Mouse (Mus musculus) C2C12 (cell line): ENCODE results near the gene Snta1. TPM values are rescaled to one million over a fixed set of nuclear protein-coding genes. Genes with fewer than 3 reads are reported as not detected.
A peak's percentile ranks its signal among the peaks of the same experiment; 100 is the strongest.
"Not testable (repeated sequence)": the region's sequence is repeated elsewhere in the genome, so short reads cannot be mapped to it uniquely, and the experiment has no call there.

ENCODE experiments used
- H3K27me3 ChIP-seq: one replicate; pipeline ENCODE4 v1.6.1; 2011; ENCODE audit not compliant: control insufficient read depth, insufficient read depth, insufficient read length
- H3K36me3 ChIP-seq: one replicate; pipeline ENCODE4 v1.6.1; 2011; ENCODE audit not compliant: control insufficient read depth, insufficient read depth
- H3K4me3 ChIP-seq: one replicate; pipeline ENCODE4 v1.5.1; 2011; ENCODE audit warnings: mild to moderate bottlenecking, control low read depth; ENCODE audit not compliant: poor library complexity, insufficient read depth, severe bottlenecking
- H3K79me2 ChIP-seq: one replicate; pipeline ENCODE4 v1.6.1; 2011; ENCODE audit not compliant: control insufficient read depth, insufficient read depth
- H3K79me3 ChIP-seq: one replicate; pipeline ENCODE4 v1.6.1; 2011; ENCODE audit warnings: low read depth, control low read depth
- H3ac ChIP-seq: one replicate; pipeline ENCODE3; 2011; ENCODE audit warnings: low read depth; ENCODE audit not compliant: control insufficient read depth, insufficient read length
- CEBPB ChIP-seq: IDR thresholded peaks from one replicate; pipeline ENCODE4 v1.6.1; 2011; ENCODE audit warnings: low read depth, mild to moderate bottlenecking, control low read depth, moderate library complexity
- CTCF ChIP-seq: IDR thresholded peaks from one replicate; pipeline ENCODE4 v1.5.1; 2011; ENCODE audit not compliant: control insufficient read depth, insufficient read depth, insufficient read length
- FOSL1 ChIP-seq: IDR thresholded peaks from one replicate; pipeline ENCODE4 v1.8.0; 2011; ENCODE audit warnings: mild to moderate bottlenecking, low read length; ENCODE audit not compliant: poor library complexity, insufficient read depth, severe bottlenecking
- MAX ChIP-seq: IDR thresholded peaks from one replicate; pipeline ENCODE4 v1.6.1; 2011; ENCODE audit warnings: mild to moderate bottlenecking, control low read depth
- MYOD1 ChIP-seq: IDR thresholded peaks from one replicate; pipeline ENCODE4 v1.6.1; 2011; ENCODE audit warnings: low read depth; ENCODE audit not compliant: control insufficient read depth, insufficient read length
- MYOG ChIP-seq: IDR thresholded peaks from one replicate; pipeline ENCODE4 v1.6.1; 2011; ENCODE audit not compliant: control insufficient read depth, insufficient read length; ENCODE audit errors: extremely low read depth
- USF1 ChIP-seq: IDR thresholded peaks from one replicate; pipeline ENCODE4 v1.6.1; 2011; ENCODE audit warnings: low read depth, mild to moderate bottlenecking, control low read depth, moderate library complexity
- polyA plus RNA-seq: library from polyadenylated mRNA; unstranded; fragments of >200 nt; fragmentation: generic; extraction: Trizol; gene quantifications from one replicate; pipeline ENCODE4 v1.2.1, GENCODE M21; 2012; ENCODE audit warnings: missing spikeins

Snta1 gene
- polyA plus RNA-seq, 1 experiment: 28.5 TPM

DNA sequence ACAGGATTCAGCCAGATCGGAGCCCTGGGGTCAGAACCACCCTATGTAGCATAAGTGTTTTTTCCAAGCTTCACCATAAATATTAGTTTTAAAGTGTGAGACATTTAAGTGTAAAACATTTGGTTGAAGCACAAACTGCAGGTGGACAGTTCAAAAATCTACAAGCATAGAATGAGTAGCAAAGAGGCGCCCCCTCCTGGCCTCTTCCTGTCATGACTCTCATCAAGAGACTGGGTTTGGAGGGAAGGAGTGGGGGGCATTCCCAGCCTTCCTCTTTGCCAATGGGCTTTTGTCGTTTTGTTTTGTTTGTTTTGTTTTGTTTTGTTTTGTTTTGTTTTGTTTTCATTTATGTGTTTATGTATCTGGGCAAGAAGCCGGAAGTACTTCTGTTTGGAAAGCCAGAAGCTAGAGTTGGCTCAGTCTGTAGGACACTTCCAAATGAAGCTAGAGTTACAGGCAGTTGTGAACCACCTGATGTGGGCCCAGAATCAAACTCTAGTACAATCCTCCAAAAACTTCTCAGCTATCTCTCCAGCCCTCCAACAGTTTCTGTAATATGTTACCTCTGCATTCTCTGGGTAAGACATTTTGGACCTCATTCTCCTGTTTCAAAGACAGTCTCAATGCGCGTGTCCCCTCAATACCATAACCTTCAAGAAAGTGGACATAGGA, 33.8 kb downstream of the Snta1 start:
- H3K27me3 ChIP-seq: no peaks in the 10 kb centered on the region
- H3K79me3 ChIP-seq: no peaks in the 10 kb centered on the region
- peaks cover 9% of the 10 kb centered on the region for H3K36me3 ChIP-seq
- no peak for TF ChIP-seq MAX
- TF ChIP-seq CTCF: peak; percentile 9
- TF ChIP-seq FOSL1: no peak
- no peak for TF ChIP-seq CEBPB
- no peak overlapping the region for H3ac ChIP-seq
- peaks cover 4% of the 10 kb centered on the region for H3K79me2 ChIP-seq
- H3K4me3 ChIP-seq: no peak overlapping the region

DNA sequence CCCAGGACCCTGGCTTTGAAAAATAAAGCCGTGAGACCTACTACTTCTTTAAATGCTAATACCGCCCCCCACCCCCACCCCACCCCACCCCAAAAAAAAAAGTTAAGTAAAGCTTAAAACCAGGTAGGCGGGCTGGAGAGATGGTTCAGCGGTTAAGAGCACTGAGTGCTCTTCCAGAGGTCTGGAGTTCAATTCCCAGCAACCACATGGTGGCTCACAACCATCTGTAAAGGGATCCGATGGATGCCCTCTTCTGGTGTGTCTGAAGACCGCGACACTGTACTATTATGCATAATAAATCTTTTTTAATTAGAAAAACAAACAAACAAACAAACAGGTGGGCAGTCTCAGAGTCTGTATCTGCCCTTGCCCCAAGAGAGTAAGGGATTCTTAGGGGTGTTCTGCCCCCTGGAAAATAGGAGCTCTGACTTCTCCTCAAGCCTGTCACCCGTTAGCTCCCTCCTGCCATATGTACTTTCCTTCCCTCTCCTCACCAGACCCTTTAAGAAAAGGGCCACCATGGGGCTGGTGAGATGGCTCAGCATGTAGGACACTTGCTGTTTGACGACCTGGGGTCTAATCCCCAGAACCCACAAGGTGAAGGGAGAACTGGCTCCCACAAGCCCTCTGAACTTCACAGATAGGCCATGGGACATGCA, 34.9 kb downstream of the Snta1 start, which contains the start of gene Cdk5rap1:
Gene Cdk5rap1, minus strand, starts transcription at position 169 of the 659 bp plus-strand sequence.
- no peaks in the 10 kb centered on the region for H3K27me3 ChIP-seq
- peak within 1 kb of the TSS; percentile 48 for H3K4me3 ChIP-seq
- H3K79me2 ChIP-seq: peaks cover 4% of the 10 kb centered on the region
- peak; percentile 0 for TF ChIP-seq USF1
- no peak for TF ChIP-seq MYOD1
- no peaks in the 10 kb centered on the region for H3K79me3 ChIP-seq
- peaks cover 18% of the 10 kb centered on the region for H3K36me3 ChIP-seq
- peak within 1 kb of the TSS; percentile 89 for H3ac ChIP-seq

DNA sequence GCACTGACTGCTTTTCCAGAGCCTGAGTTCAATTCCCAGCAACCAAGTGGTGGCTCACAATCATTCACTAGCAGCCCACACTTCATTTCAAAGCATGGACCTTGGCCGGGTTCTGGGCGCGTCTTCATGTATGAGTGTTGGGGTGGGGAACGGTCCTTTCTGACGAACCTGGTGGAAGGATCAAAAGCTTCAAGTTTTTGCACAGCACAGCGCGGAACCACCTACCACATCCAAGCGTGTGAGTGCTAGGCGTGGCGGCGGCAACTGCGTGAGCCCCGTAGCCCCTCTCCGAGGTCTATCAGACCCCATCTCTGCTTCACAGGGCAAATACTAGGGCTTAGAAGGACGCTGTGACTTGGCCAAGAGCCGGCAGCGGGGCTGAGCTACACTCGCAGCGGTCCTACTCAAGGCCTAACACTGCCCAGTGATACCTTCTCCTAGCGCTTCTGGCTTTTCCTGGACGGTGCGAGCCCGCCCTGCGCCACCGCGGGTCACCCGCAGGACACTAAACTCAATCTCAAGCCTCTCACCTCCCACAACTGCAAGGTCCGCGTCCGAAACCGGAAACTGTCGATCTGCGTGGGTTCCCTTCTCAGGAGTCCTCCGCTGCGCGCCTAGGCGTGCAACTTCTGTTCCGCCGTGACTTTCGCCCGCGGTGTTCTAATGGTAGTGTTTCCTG, 35.6 kb downstream of the Snta1 start:
- Histone ChIP-seq H3K36me3 (peaks cover 24% of the 10 kb centered on the region), H3K79me3 (no peaks in the 10 kb centered on the region), H3K79me2 (peaks cover 4% of the 10 kb centered on the region), H3ac (peak overlapping the region; percentile 89), H3K4me3 (peak overlapping the region; percentile 48), H3K27me3 (no peaks in the 10 kb centered on the region)
- TF ChIP-seq USF1 (peak; percentile 1), MYOD1 (no peak), MAX (peak; percentile 81)

DNA sequence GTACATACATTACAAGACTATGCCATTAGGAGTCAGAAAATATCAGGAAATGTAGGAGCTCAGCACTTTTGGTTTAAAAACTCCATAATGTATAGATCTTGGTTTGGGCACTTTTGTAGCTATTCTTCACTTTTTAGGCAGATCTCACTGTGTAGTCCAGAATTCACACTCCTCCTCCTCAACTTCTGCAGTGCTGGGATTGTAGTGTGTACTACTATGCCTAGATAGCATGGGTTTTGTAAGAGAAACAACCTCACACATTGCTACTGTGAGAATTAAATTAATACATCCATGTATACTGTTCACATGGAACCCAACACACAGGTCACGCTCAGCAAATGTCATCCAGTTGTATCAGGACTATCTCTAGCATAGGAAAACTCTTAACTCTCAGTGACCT, 40.4 kb downstream of the Snta1 start:
- H3K79me3 ChIP-seq: no peaks in the 10 kb centered on the region
- H3K4me3 ChIP-seq: no peak overlapping the region
- peaks cover 4% of the 10 kb centered on the region for H3K79me2 ChIP-seq
- TF ChIP-seq MYOD1: no peak
- TF ChIP-seq CTCF: no peak
- TF ChIP-seq MAX: no peak
- no peak for TF ChIP-seq FOSL1
- TF ChIP-seq USF1: no peak
- TF ChIP-seq MYOG: no peak
- no peak for TF ChIP-seq CEBPB
- no peaks in the 10 kb centered on the region for H3K27me3 ChIP-seq
- peaks cover 64% of the 10 kb centered on the region for H3K36me3 ChIP-seq
- no peak overlapping the region for H3ac ChIP-seq

DNA sequence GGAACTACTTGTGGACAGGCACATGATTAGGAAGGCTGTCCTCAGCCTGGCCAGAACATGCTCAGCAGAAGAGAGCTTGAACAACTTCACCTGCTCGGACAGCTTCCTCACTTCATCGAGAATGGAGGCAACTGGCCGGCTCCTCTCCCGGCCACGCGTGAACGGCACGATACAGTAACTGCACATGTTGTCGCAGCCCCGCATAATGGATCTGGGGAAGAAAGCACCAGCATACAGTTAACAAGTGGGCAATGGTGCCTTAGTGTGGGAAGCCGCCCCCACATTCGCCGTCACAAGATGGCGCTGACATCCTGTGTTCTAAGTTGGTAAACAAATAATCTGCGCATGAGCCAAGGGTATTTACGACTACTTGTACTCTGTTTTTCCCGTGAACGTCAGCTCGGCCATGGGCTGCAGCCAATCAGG, 53.9 kb downstream of the Snta1 start:
- not testable (repeated sequence) for H3K4me3 ChIP-seq, H3K27me3 ChIP-seq, H3ac ChIP-seq, H3K79me2 ChIP-seq, H3K79me3 ChIP-seq
- H3K36me3 ChIP-seq: peaks cover 43% of the 10 kb centered on the region

DNA sequence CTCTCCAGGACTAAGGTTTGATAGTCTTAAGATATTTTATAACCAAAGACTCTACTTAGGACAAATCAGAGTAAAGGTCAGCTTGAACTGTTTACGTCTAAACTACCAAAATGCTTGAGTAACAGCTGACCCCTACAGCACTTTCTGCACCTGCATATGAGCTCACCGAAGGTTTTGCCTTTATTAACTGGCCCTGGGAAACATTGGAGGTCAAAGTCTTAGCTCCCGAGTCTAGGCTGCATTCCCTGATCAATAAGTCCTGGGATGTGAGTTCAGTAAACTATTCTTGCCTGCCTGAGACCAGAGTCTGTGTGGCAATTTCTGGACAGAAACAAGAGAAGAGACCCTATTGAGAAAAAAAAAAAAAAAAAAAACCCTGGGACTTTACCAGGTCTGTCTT, 59.7 kb downstream of the Snta1 start:
- Histone ChIP-seq H3K36me3 (peaks cover 69% of the 10 kb centered on the region), H3K27me3 (no peaks in the 10 kb centered on the region), H3ac (no peak overlapping the region), H3K4me3 (no peak overlapping the region), H3K79me3 (no peaks in the 10 kb centered on the region), H3K79me2 (no peaks in the 10 kb centered on the region)
- TF ChIP-seq FOSL1 (no peak), MYOG (no peak), CTCF (no peak), USF1 (no peak), MAX (no peak), MYOD1 (no peak), CEBPB (no peak)
